ENCODE assay signal across 24 mouse cellular contexts in genomic region chr2:74015146-74015545, GRCm38 (mm10).
"Had no signal": no experiment of that assay in that cellular context is flagged by ENCODE, and none has a peak within 500 bp of the region (broad histone marks: within the 10 kb centered on the region; RNA-seq: fewer than 3 reads in every experiment).

No protein-coding gene starts in this region.

- H3K4me2 ChIP-seq: heart, embryonic 11.5 days; heart, embryonic 13.5 days; heart, embryonic 15.5 days; hindbrain, embryonic 15.5 days; kidney, embryonic 15.5 days; limb, embryonic 12.5 days; liver, embryonic 13.5 days had no signal

- H3K27ac ChIP-seq: heart, adult 2 months; heart, embryonic 13.5 days; heart, embryonic 15.5 days; hindbrain, embryonic 15.5 days; kidney, embryonic 15.5 days; kidney, postnatal 0 days; left cerebral cortex, adult 2 months; limb, embryonic 10.5 days; limb, embryonic 12.5 days; liver, embryonic 13.5 days had no signal

- H3K4me1 ChIP-seq: heart, embryonic 13.5 days; heart, embryonic 15.5 days; hindbrain, embryonic 15.5 days; liver, embryonic 13.5 days had no signal

- ATAC-seq: intestine, embryonic 16.5 days had no signal

- H3K9ac ChIP-seq: heart, embryonic 13.5 days; heart, embryonic 15.5 days; hindbrain, embryonic 15.5 days; kidney, embryonic 15.5 days; limb, embryonic 12.5 days; liver, embryonic 13.5 days had no signal

- H3K36me3 ChIP-seq: heart, embryonic 13.5 days; heart, embryonic 15.5 days; hindbrain, embryonic 15.5 days; kidney, embryonic 15.5 days; limb, embryonic 10.5 days; limb, embryonic 12.5 days; liver, embryonic 13.5 days had no signal

- H3K9me3 ChIP-seq: heart, embryonic 13.5 days; heart, embryonic 15.5 days; hindbrain, embryonic 15.5 days; kidney, embryonic 15.5 days; limb, embryonic 10.5 days; liver, embryonic 13.5 days had no signal

- DNase-seq: gastrocnemius, postnatal 14 days; gastrocnemius, postnatal 36 days; heart, adult 2 months; heart, postnatal 14 days; heart, postnatal 36 days; kidney, adult 11 months; kidney, adult 2 months; kidney, adult 9 months; kidney, postnatal 14 days; kidney, postnatal 36 days; layer of hippocampus, adult 9-11 months; layer of hippocampus, postnatal 36 days; liver; liver, embryonic 13.5 days had no signal

- H3K4me3 ChIP-seq: heart, adult 2 months; heart, embryonic 13.5 days; heart, embryonic 15.5 days; hindbrain, embryonic 15.5 days; kidney, embryonic 15.5 days; left cerebral cortex, adult 2 months; limb, embryonic 10.5 days; limb, embryonic 12.5 days; liver, embryonic 13.5 days had no signal

- H3K27me3 ChIP-seq: heart, embryonic 13.5 days; heart, embryonic 15.5 days; hindbrain, embryonic 15.5 days; kidney, embryonic 15.5 days; limb, embryonic 12.5 days; liver, embryonic 13.5 days had no signal
